Mouse (Mus musculus) embryonic fibroblast, embryonic 13.5 days (primary cell): Measurements from ENCODE around the gene Rtn1. TPM values are rescaled to one million over a fixed set of nuclear protein-coding genes. Genes with fewer than 3 reads are reported as not detected.
A peak's percentile ranks its signal among the peaks of the same experiment; 100 is the strongest.

ENCODE experiments used
- H3K27ac ChIP-seq: 2 replicates; pipeline ENCODE4 v1.5.1; 2012; ENCODE audit warnings: low read length, control low read depth, inconsistent platforms; ENCODE audit not compliant: insufficient read depth
- H3K4me1 ChIP-seq: 2 replicates; pipeline ENCODE4 v1.6.1; 2011; ENCODE audit warnings: low read length; ENCODE audit not compliant: control insufficient read depth, insufficient read depth
- H3K4me3 ChIP-seq: 2 replicates; pipeline ENCODE4 v1.5.1; 2011; ENCODE audit warnings: mild to moderate bottlenecking, control low read depth, low read length; ENCODE audit not compliant: insufficient read depth
- CTCF ChIP-seq: IDR thresholded peaks from 2 replicates; pipeline ENCODE4 v1.5.1; 2011; ENCODE audit warnings: mild to moderate bottlenecking, control low read depth, low read length, moderate library complexity, borderline replicate concordance; ENCODE audit not compliant: insufficient read depth
- POLR2A ChIP-seq: IDR thresholded peaks from 2 replicates; pipeline ENCODE4 v1.6.1; 2011; ENCODE audit warnings: low read depth, mild to moderate bottlenecking, control low read depth, low read length, moderate library complexity
- polyA plus RNA-seq: library from polyadenylated mRNA; stranded (reverse); fragments of >200 nt; gene quantifications from 2 replicates; pipeline ENCODE4 v1.2.4, GENCODE M21; 2011; ENCODE audit warnings: low read depth; ENCODE audit not compliant: missing spikeins, insufficient read length

The Rtn1 gene
- polyA plus RNA-seq, 1 experiment, result 0.90 TPM

DNA sequence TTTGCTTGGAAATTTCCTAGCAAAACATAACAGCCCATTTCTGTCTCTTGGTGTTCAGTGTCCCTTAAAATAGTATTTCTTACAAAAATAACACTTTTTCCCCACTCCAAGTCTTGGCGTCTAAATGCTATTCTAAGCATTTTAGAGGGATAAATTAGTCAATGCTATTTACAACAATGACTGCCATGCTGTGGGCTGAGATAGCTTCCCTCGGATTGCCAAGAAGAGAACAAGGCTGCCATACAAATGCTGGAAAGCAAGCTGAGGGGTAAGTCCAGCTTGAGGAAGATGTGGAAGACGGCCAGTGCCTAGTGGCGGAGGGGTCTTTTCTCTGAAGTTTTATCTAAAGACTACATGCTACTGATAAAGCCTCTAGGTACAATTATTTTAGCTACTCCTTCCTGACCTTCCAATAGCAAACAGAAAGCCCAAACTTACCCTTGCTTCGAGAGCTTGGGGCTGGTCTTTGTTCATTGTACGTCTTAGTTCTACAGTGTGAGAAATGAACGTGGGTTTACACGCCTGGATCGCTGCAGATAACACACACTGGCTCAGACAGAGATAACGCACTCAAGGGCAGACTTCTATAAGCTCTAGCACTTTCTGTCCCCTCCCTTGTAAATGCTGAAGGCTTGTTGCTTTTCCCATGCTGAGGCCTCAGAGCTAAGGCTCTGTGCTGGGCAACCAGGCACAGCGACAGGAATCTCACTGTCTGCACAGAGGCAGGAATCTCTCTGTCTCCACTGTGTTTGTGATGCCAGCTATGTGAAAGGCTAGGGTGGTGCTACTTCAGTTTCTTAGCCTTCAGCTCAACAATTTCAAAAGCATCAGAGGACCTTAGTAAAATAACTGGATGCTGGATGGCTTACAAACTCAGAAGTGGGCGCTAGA is 145.4 kb downstream of the Rtn1 start:
- Histone ChIP-seq H3K27ac (no peak overlapping the region), H3K4me3 (no peak overlapping the region), H3K4me1 (no peaks in the 10 kb centered on the region)
- no peak for TF ChIP-seq POLR2A
- TF ChIP-seq CTCF, result no peak

DNA sequence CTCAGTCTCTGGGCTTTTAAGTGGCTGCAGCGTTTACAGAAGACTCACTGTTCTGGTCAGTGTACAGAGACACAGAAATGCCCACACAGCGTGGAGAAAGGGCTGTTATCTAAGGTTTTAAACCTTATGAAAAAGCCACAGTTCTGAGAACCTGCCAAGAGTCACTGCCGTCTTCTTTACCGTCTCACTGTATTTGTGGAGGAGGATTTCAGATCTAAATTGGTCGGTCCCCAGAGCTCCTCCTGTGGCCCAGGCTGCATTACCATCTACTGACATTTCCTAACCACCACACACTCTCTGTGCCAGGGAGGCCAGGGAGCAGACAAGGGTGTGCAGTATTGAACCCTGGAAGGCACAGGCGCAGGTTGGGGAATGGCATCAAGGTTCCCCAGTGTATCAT is 151.9 kb downstream of the Rtn1 start:
- Histone ChIP-seq H3K27ac (no peak overlapping the region), H3K4me1 (no peaks in the 10 kb centered on the region), H3K4me3 (no peak overlapping the region)
- no peak for TF ChIP-seq CTCF
- no peak for TF ChIP-seq POLR2A

DNA sequence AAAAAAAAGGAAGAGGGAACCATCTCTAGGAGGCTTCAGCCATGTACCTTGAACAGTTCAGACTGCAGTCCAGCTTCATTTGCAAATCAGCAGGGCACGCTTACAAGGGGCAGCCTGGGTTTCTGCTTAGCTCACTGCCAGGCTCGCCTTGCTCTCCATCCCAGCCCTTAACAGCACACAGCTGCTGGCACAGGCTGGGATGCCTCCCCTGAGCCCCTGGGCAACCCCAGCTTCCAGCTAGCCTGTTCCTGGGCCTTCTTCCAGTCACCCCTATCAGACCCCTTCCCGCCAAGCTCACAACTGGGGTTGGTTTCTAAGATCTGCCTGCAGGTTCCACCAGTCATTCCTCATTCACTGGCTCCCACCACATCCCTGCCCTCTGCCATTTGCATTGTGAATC is 155.8 kb downstream of the Rtn1 start:
- Histone ChIP-seq H3K4me1 (no peaks in the 10 kb centered on the region), H3K4me3 (no peak overlapping the region), H3K27ac (no peak overlapping the region)
- no peak for TF ChIP-seq POLR2A
- TF ChIP-seq CTCF, result no peak

DNA sequence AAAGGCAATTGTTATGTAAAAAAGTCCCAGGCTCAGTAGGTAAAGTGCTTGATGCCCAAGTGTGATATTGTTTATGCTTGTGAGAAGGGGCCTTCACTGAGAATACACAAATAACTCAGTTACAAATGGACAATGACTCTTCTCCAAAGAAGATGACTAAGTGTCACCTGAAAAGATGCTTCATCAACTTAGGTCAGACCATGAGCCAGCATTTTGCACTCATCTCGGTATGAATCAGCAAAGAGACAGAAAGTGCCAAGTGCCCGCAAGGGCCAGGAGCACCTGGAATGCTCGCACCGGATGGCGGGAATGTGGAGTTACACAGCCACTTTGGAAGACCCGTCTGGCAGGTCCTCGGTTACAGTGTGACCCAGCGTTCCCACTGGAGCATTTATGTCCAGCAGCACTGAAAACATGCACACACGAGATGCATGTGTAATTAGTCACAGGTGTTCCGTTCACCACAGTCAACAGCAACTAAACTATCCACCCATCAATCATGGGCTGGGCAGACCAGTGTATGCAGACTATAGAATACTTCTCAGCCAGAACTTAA is 156.9 kb downstream of the Rtn1 start:
- TF ChIP-seq CTCF (no peak), POLR2A (no peak)
- Histone ChIP-seq H3K4me1 (no peaks in the 10 kb centered on the region), H3K27ac (no peak overlapping the region), H3K4me3 (no peak overlapping the region)

- Histone ChIP-seq H3K27ac (no peak overlapping the region), H3K4me1 (no peaks in the 10 kb centered on the region), H3K4me3 (no peak overlapping the region)
- no peak for TF ChIP-seq POLR2A
- TF ChIP-seq CTCF, result no peak
These were observed 163.9 kb downstream of the Rtn1 start for GRCm38 (mm10) chr12:72244951-72245350.

DNA sequence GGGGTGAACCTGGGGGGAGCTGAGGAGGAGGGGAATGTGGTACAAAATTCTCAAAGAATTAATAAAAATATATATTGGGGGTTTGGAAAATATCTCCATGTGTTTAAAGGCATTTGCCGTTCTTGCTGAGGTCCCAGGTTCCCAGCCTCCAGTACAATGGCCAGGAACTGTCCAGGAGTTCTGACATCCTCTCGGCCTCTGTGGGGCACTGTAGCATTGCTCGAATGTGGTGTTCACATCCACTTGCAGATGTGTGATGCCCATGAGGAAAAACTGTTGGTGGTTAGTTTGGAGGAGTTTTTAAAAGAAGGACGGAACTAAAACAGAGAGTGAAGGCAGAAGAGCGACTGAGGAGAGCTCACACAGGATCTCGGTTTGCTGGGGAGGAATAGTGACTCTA is 166.0 kb downstream of the Rtn1 start:
- H3K4me1 ChIP-seq, result no peaks in the 10 kb centered on the region
- TF ChIP-seq CTCF (no peak), POLR2A (no peak)
- H3K27ac ChIP-seq, result no peak overlapping the region
- H3K4me3 ChIP-seq, result no peak overlapping the region

DNA sequence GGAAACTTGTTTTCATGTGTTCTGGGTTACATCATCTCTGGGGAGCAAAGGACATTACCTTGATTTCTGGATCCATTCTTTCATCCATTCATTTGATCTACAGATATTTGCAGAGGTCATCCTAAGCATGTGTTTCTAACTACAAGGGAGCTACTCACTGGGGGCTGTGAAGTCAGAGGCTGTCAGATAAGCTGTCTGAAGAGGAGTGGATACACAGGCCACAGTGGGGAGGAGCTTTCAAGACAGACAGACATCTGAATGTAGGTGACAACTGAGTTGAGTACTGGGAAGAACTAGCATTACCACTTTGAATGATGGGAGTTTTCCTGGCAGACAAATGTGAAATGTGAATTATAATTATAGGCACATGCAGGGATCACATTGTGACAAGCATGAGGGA is 168.3 kb downstream of the Rtn1 start:
- no peak overlapping the region for H3K4me3 ChIP-seq
- no peaks in the 10 kb centered on the region for H3K4me1 ChIP-seq
- TF ChIP-seq CTCF, result no peak
- TF ChIP-seq POLR2A, result no peak
- no peak overlapping the region for H3K27ac ChIP-seq

- H3K27ac ChIP-seq, result no peak overlapping the region
- no peak for TF ChIP-seq POLR2A
- no peak for TF ChIP-seq CTCF
These were observed 169.5 kb downstream of the Rtn1 start for GRCm38 (mm10) chr12:72239230-72239894.

DNA sequence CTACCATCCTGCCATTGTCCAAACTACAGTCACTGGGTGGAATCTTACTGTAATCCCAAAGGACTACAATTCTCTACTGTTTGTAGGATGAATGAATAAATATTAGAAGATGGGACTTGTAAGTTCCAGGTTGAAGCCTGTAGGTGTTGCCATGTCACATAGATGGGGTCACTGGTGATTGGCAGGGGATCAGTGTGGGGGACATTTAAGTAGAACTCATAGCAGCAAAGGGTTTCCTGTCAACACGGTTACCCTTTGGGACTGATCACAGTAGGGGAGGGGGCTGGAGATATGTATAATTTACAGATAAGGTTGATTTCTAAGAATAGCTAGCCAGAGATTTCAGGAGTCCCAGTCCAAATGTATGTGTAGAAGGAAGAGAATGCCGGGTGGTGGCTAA is 171.6 kb downstream of the Rtn1 start:
- H3K4me1 ChIP-seq, result no peaks in the 10 kb centered on the region
- H3K4me3 ChIP-seq, result no peak overlapping the region
- H3K27ac ChIP-seq, result no peak overlapping the region
- TF ChIP-seq CTCF (no peak), POLR2A (no peak)

More at GRCm38 (mm10) chr12:72239230-72239894, 169.5 kb downstream of the Rtn1 start:
- Histone ChIP-seq H3K4me1 (no peaks in the 10 kb centered on the region), H3K4me3 (no peak overlapping the region)

DNA sequence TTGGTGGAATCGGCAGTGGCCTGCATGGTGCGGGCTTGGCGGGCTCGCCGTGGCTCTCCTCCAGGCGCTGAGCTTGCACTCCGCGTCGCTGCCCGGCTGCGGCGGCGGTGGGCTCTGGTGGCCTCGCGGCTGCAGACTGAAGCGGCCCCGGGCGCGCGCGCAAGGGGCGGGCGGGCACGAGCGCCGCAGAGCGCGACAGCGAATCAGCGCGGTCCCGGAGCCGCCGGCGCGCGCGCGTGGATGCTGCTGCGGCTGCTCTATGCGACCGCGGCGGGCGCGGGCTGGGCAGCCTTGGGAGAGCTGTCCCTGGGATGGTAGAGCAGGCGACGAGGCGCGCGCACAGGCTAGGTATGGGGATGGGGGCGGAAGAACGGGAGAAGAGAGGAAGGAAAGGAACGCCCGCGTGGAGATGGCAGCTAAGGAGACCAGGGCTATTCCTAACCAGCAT is 172.3 kb downstream of the Rtn1 start:
- no peak overlapping the region for H3K27ac ChIP-seq
- peak overlapping the region; percentile 34 for H3K4me3 ChIP-seq
- TF ChIP-seq POLR2A (no peak), CTCF (no peak)

More for the DNA sequence above, 172.3 kb downstream of the Rtn1 start:
- no peaks in the 10 kb centered on the region for H3K4me1 ChIP-seq
